ENCODE assay signal across 12 mouse cellular contexts in the genomic region with DNA sequence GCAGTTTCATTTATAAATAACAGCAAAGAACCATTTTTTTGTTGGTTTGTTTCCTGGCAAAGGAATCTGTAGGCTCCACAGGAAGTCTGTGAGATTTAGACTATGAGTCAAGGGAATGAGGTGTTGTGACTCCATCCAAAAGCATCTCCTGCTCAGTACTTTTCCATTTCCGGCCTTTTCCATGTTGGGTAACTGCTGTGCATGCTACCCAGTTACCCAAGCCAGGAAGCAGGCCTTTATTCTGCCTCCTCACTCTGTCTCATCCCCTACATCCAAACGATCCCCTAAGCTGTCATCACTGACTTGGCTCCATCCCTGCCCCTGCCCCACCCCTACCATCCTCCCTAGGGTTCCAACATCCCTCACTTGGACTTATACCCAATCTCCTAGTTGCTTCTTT. TPM values are rescaled to one million over a fixed set of nuclear protein-coding genes. Genes with fewer than 3 reads are reported as not detected.
A peak's percentile ranks its signal among the peaks of the same experiment; 100 is the strongest.
DNase-seq lines count a peak whose midpoint lies in the region; TF ChIP-seq lines count a peak whose summit lies in the region.
"Had no signal": no experiment of that assay in that cellular context is flagged by ENCODE, and none has a peak within 500 bp of the region (broad histone marks: within the 10 kb centered on the region; RNA-seq: fewer than 3 reads in every experiment).

No protein-coding gene starts in this region.

- H3K27ac ChIP-seq in gastrocnemius, adult 2 months, result peak overlapping the region; percentile 54; the same call in 1 of the 2 replicates
- H3K27ac ChIP-seq: layer of hippocampus, adult 2 months; liver, embryonic 14.5 days had no signal

- intact Hi-C loops in gastrocnemius, adult 2 months (cut with DNase I), result no loop called here
- intact Hi-C loops in left cerebral cortex, postnatal 10 days (cut with DNase I), result no loop called here

- no peak for TF ChIP-seq CTCF in gastrocnemius, adult 2 months (IDR thresholded peaks at IDR 0.05)

- DNase-seq in gastrocnemius, adult 2 months, result no peak
- no peak for DNase-seq in gastrocnemius, postnatal 25 days
- DNase-seq in left cerebral cortex, adult 18-20 months (ENCODE audit: low spot score in 2 of 2), result peak; percentile 18 to 22
- no peak for DNase-seq in left cerebral cortex, postnatal 10 days (ENCODE audit: extremely low spot score in 1 of 2, low spot score in 2 of 2)
- DNase-seq in right cerebral cortex, adult 18-20 months, result peak; percentile 64
- DNase-seq in right cerebral cortex, postnatal 10 days (ENCODE audit: low spot score in 2 of 2), result no peak
- no peak for DNase-seq in spleen, postnatal 14 days (ENCODE audit: low spot score in 2 of 2)
- DNase-seq in gastrocnemius, postnatal 4 days (ENCODE audit: low spot score in 2 of 2), result no peak
- DNase-seq: cerebellum, postnatal 10 days; thymus, adult 2 months had no signal

- no peak overlapping the region for H3K4me3 ChIP-seq in gastrocnemius, adult 2 months
- H3K4me3 ChIP-seq: layer of hippocampus, adult 2 months had no signal

RNA-seq across cellular contexts. Expression of gene Snx9, which starts 18.6 kb away (rescaled TPM):
- total RNA-seq in gastrocnemius, adult 2 months (2021), result 10 to 100 TPM; 22.9 to 29.6 TPM
- 10 to 100 TPM; 21.5 to 22.4 TPM for total RNA-seq in gastrocnemius, postnatal 25 days (2021)
- total RNA-seq in left cerebral cortex, adult 18-20 months (2021), result 10 to 100 TPM; 15.5 to 16.7 TPM
- 10 to 100 TPM in 1 of 2 experiments, 1 to 10 TPM in 1; 10.0 to 10.9 TPM for total RNA-seq in left cerebral cortex, postnatal 10 days (2021)
- 10 to 100 TPM; 36.4 to 38.6 TPM for total RNA-seq in gastrocnemius, postnatal 4 days (2021)

Comparison
In these comparisons a context has a peak if more than half of its experiments do, and no peak if none do; other contexts are left out.
1. DNase-seq: peak in left cerebral cortex, adult 18-20 months (2 of 2) and right cerebral cortex, adult 18-20 months (single experiment); none in gastrocnemius, adult 2 months (single experiment), gastrocnemius, postnatal 25 days (single experiment), left cerebral cortex, postnatal 10 days (0 of 2), right cerebral cortex, postnatal 10 days (0 of 2), spleen, postnatal 14 days (0 of 2) and gastrocnemius, postnatal 4 days (0 of 2).